Mouse (Mus musculus): ENCODE results near the gene Ddost. TPM values are rescaled to one million over a fixed set of nuclear protein-coding genes. Genes with fewer than 3 reads are reported as not detected.

Gene Ddost
- polyA plus RNA-seq, 1 experiment from 2014 or later = 379 TPM

Other genes starting within 250 kb of the Ddost start
- gene Hp1bp3, start 88.4 kb upstream of the Ddost start, polyA plus RNA-seq (2015; fragmentation: Nextera tagmentation; extraction: Ambion mirVana) = 110 and 129 TPM in 2 replicates
- gene Sh2d5, start 54.3 kb upstream of the Ddost start, polyA plus RNA-seq (2015; fragmentation: Nextera tagmentation; extraction: Ambion mirVana) = 0.62 and 0.69 TPM in 2 replicates
- 0.83 and 0.95 TPM in 2 replicates for gene Kif17, start 54.3 kb upstream of the Ddost start, polyA plus RNA-seq (2015; fragmentation: Nextera tagmentation; extraction: Ambion mirVana)
- gene Pink1, start 21.6 kb downstream of the Ddost start, polyA plus RNA-seq (2015; fragmentation: Nextera tagmentation; extraction: Ambion mirVana) = 35.9 and 36.1 TPM in 2 replicates
- gene Cda, start 63.3 kb downstream of the Ddost start, polyA plus RNA-seq (2015; fragmentation: Nextera tagmentation; extraction: Ambion mirVana) = 26.5 and 30.5 TPM in 2 replicates
- 0.05 TPM in 1 of 2 replicates, not detected in the other for gene Fam43b, start 91.8 kb downstream of the Ddost start, polyA plus RNA-seq (2015; fragmentation: Nextera tagmentation; extraction: Ambion mirVana)
- gene Mul1, start 129.9 kb downstream of the Ddost start, polyA plus RNA-seq (2015; fragmentation: Nextera tagmentation; extraction: Ambion mirVana) = 24.9 and 25.7 TPM in 2 replicates
- 4.8 and 5.5 TPM in 2 replicates for gene Camk2n1, start 149.6 kb downstream of the Ddost start, polyA plus RNA-seq (2015; fragmentation: Nextera tagmentation; extraction: Ambion mirVana)